Mouse (Mus musculus) left cerebral cortex, adult 18-20 months (tissue): ENCODE data around the gene Gm21905. TPM values are rescaled to one million over a fixed set of nuclear protein-coding genes. Genes with fewer than 3 reads are reported as not detected.

Source experiments
- DNase-seq, 2 experiments: peaks; one replicate each; pipeline ENCODE4 v3.0.0; 2021 to 2022; ENCODE audit warnings: low spot score in 2 of 2, mixed read lengths in 1 of 2
- long read RNA-seq, 2 experiments: library from polyadenylated mRNA; stranded (forward); transcript quantifications; one replicate each; pipeline ENCODE4 v2.0.0; 2021
- total RNA-seq, 2 experiments: library from RNA; stranded (reverse); gene quantifications; 2 replicates each; pipeline ENCODE4 v1.2.3; 2021

Gm21905 gene
- total RNA-seq, result not detected
- long read RNA-seq, experiment 1, result 0 reads
- long read RNA-seq, experiment 2, result 0 reads

DNA sequence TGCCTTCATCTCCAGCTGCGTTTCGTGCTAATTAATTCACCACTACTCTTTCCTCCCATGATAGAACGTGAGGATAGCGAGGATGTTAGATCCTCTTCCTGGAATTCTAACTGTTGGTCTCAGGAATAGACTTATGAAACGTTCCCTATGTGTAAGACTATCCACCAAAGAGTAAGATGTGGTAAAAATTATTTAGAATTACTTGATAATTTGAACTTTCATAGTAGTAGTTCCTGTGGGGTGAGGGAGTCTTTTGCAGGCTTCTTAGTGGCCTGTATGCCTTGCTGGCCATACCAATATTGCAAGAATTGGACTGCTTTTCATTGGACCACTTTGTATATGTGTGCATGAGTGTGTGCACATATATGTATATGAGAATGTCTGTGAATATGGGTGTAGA lies at the start of gene Gm21905:
Gene Gm21905, minus strand, starts transcription at position 101 of the 400 bp plus-strand sequence.
- DNase-seq, result no peak

GRCm38 (mm10) chr5:67990426-67990825 lies 44.2 kb upstream of the Gm21905 start:
- no peak for DNase-seq

DNA sequence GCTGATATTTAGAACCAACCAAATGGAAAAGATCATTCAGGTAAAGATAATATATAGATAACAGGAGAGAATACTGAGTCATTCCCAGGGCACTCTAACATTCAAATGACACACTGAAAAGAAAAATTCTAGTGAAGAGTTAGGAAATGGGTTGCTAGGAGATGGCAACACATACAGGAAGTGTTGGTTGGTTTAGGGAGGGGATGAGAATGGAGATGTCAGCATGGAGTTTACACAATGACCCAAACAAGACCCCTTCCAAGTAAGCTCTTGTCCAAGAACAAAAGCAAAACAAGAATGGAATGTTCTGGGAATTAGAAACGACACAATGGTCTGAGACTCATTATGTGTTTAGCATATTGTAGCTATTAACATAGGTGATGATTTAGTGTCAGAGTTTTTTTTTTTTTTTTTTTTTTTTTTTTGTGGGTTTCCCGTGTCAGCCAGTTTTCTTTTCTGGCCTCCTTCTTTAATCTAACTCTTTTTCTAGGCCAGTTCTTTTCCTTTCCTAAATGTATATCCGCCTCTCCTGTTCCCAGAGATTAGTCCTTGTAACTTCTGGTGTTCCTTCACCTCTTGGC lies 35.8 kb upstream of the Gm21905 start:
- no peak for DNase-seq

GRCm38 (mm10) chr5:67969536-67969935 lies 23.3 kb upstream of the Gm21905 start:
- no peak for DNase-seq

DNA sequence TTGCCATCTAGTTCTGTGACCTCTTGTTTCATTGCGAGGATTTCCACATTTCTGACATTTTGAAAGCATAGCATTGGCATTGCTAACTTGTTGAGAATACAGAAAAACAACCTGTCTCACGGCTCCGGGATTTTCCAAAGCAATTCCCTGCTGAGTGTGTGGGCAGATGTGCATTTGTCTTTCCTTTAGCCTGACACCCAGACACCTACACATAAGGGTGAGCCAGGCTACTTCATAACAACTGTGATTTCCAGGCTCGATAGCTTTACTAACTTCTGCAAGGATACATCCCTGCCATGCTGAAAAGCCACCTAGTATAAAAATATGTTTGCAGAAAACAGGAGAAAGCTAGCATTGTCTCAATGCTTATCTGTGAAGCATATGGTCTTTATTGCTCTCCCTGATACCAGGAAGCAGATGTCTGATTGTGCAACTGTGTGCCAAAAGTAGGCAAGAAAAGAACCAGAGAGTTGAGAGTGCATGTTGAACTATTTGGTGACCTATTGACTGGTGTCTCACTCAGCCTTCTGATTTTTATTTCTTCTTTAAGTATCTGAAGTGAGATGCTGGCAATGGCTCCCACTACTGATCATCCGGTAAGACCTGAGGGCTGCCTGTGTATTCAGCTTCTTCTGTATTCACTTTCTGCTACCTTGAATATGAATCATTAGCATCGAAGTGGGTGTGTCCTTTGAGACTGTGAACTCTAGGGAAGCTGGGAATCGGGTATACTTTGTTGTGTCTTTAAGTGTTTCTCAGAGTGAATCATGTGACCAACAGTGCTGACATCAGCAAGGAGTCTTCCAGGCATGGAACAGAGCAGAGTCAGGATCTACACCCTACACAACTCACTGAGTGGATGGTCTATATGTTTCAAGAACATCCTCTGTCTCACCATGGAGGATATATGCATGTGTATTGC lies 15.7 kb upstream of the Gm21905 start:
- DNase-seq, result peak in 1 of 2 experiments; percentile 38

DNA sequence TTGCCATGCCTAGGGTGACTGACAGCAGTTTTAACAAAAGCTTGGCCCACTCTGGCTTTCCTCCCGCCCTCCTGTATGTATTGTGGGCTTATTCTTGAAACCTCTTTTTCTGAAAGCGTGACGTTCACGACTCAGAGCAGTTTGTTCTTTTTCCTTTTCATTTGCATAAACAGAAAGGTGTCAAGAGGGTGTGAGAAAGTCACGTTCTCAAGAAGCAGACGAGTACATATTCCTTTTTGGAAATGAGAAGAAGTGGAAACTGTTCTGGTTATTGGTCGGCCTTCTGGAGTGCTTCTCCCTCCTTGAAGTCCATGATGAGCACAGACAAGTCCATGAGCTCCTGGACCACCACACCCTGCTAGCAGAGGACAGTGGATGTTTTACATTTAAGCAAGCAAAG lies 9.3 kb upstream of the Gm21905 start:
- DNase-seq, result no peak

- no peak for DNase-seq
Observed at GRCm38 (mm10) chr5:67954097-67954496, 7.9 kb upstream of the Gm21905 start.

DNA sequence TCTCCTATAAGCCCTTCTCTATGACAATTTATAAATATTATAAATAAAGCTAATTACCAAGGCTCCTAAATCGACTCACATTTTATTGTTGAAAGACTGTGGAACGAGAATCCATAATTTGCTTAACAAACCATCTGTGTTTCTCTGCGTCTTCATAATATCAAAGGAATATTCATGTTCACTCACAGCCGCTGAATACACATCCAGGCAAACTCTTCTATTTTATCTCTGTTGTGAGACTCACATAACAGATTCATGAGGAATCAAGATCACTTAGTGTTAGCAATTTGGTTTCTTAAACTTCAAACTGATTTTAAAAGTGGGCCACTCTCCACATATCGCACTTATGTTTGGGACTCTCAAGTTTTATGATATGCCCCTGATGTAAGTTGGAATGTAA lies 1.9 kb upstream of the Gm21905 start:
- DNase-seq, result no peak

GRCm38 (mm10) chr5:67947006-67947405 lies 785 bp upstream of the Gm21905 start:
- no peak for DNase-seq

DNA sequence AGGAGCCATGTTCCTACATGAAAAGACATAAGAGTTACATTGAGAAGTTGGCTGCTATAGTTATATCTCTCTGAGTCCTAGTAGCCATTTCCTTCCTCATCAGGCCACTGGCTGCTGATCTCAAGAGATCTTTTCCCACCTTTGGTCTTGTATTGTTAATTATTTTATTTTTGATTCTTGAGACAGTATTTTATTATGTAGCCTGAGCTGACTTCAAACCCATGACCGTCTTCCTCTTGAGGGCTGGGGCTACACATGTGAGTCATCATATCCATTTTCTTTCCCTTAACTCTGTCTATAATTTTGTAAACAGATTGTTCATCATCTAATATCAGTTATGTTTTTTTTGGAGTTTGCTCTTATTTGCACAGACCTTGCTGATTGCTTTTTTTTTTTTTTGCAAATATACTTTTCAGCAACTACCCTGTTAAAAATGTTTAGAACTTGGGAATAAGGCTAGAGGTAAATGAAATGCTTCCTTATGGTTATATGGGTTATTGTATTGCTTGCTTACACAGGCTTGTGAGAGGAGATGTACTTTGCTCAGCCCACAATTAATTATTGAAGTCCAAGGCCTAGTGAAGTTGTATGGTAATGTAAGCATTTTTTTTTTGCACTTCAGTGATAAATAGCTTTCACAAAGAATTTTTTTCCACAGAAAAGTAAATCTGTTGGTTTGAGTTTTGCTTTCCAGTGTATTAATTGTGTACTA lies 2.0 kb downstream of the Gm21905 start:
- no peak for DNase-seq

DNA sequence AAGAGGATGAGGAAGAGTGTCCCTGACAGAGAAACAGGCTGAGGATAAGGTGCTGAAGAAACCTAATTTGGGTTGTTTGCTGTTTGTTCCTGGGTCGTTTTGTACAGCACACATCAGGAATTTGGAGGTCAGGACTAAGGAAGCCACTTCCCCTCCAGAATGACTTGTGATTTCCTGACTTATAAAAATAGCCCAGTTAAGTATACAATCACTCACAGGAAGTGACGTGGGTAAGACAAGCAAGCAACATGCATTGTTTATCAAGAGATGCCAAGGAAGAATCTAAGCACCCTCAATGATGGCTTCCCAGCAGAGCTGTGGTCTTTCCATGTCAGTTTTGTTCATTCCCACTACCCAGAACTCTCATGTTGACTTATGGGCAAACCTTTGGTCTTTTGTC lies 3.0 kb downstream of the Gm21905 start:
- DNase-seq, result no peak

DNA sequence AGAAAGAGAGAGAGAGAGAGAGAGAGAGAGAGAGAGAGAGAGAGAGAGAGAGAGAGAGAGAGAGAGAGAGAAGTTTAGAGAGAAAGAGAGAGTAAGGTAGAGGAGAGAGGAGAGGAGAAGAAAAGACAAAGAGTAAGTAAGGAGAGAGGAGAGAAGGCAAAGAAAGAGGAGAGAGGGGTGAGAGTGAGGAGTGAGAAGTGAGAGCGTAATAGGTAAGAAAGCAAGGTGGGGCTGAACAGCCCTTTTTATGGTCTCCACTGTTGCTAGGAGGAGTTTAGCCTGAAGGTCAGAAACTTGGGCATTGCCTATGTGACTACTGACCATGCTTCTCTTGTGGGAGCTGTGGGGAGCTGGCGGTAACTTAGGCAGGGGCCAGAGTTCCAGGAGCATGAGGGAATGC lies 4.9 kb downstream of the Gm21905 start, which contains the start of gene Gm5108:
Gene Gm5108, plus strand, starts transcription at position 301 of the 400 bp plus-strand sequence.
- DNase-seq, result no peak

- no peak for DNase-seq
Observed at GRCm38 (mm10) chr5:67931623-67932022, 14.6 kb downstream of the Gm21905 start.

DNA sequence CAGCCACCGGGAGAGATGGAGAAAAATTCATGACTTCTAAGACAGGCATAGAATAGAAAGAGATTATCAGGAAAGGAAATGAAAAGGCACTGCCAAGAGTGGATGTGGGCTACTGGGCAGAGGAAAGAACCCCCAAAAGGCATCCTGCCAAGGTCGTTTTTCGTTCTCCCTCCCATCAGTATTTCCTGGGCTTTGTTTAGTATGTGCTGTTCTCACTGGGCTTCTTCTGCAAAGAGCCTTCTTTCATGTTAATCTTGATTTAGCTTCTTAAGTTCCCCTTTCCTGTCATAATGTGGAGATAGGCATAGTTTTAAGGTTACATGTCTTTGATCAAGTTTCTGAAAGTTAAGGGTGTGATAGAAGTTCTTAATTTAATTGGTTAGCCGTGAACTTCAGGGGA lies 15.6 kb downstream of the Gm21905 start:
- DNase-seq, result no peak

GRCm38 (mm10) chr5:67904555-67904954 lies 41.7 kb downstream of the Gm21905 start:
- no peak for DNase-seq

GRCm38 (mm10) chr5:67898921-67899320 lies 47.3 kb downstream of the Gm21905 start:
- DNase-seq, result no peak

- DNase-seq, result no peak
Observed at GRCm38 (mm10) chr5:67884422-67885210, 61.6 kb downstream of the Gm21905 start.

GRCm38 (mm10) chr5:67883564-67884171 lies 62.6 kb downstream of the Gm21905 start:
- DNase-seq, result no peak
